Mouse (Mus musculus): ENCODE results near the gene Hdac9.
A peak's percentile ranks its signal among the peaks of the same experiment; 100 is the strongest.

The Hdac9 gene

GRCm38 (mm10) chr12:34916995-34917394 lies at the start of gene Hdac9:
Hdac9 (minus strand) TSS chr12:34917095.
- DNase-seq, result no peak

GRCm38 (mm10) chr12:34949066-34949706 lies 32.3 kb upstream of the Hdac9 start:
- no peak for DNase-seq

GRCm38 (mm10) chr12:34937918-34938317 lies 21.0 kb upstream of the Hdac9 start:
- no peak for DNase-seq

- DNase-seq, result no peak
These were observed 8.9 kb downstream of the Hdac9 start for GRCm38 (mm10) chr12:34908008-34908407.

- DNase-seq, result peak; percentile 59 to 61
These were observed 9.4 kb downstream of the Hdac9 start for GRCm38 (mm10) chr12:34907506-34907850.

- peak; percentile 64 to 77 for DNase-seq
These were observed 10.0 kb downstream of the Hdac9 start for GRCm38 (mm10) chr12:34906704-34907505.

GRCm38 (mm10) chr12:34906376-34906703 lies 10.6 kb downstream of the Hdac9 start:
- DNase-seq, result no peak

- no peak for DNase-seq
These were observed 16.7 kb downstream of the Hdac9 start for GRCm38 (mm10) chr12:34900241-34900640.

GRCm38 (mm10) chr12:34894867-34895266 lies 22.0 kb downstream of the Hdac9 start:
- DNase-seq, result no peak

GRCm38 (mm10) chr12:34888694-34889093 lies 28.2 kb downstream of the Hdac9 start:
- DNase-seq, result no peak

GRCm38 (mm10) chr12:34874926-34875325 lies 42.0 kb downstream of the Hdac9 start:
- no peak for DNase-seq

GRCm38 (mm10) chr12:34871028-34871427 lies 45.9 kb downstream of the Hdac9 start:
- no peak for DNase-seq

GRCm38 (mm10) chr12:34841196-34841595 lies 75.7 kb downstream of the Hdac9 start:
- DNase-seq, result no peak

GRCm38 (mm10) chr12:34837318-34837717 lies 79.6 kb downstream of the Hdac9 start:
- no peak for DNase-seq

- no peak for DNase-seq
These were observed 80.0 kb downstream of the Hdac9 start for GRCm38 (mm10) chr12:34836864-34837263.

- no peak for DNase-seq
These were observed 80.8 kb downstream of the Hdac9 start for GRCm38 (mm10) chr12:34836085-34836484.

GRCm38 (mm10) chr12:34835493-34835892 lies 81.4 kb downstream of the Hdac9 start:
- no peak for DNase-seq

GRCm38 (mm10) chr12:34828684-34829083 lies 88.2 kb downstream of the Hdac9 start:
- no peak for DNase-seq

GRCm38 (mm10) chr12:34826931-34827330 lies 90.0 kb downstream of the Hdac9 start:
- DNase-seq, result no peak

- DNase-seq, result no peak
These were observed 96.7 kb downstream of the Hdac9 start for GRCm38 (mm10) chr12:34820229-34820628.

GRCm38 (mm10) chr12:34811673-34812613 lies 105.0 kb downstream of the Hdac9 start:
- DNase-seq, result no peak

GRCm38 (mm10) chr12:34810221-34810620 lies 106.7 kb downstream of the Hdac9 start:
- no peak for DNase-seq

GRCm38 (mm10) chr12:34808180-34808579 lies 108.7 kb downstream of the Hdac9 start:
- no peak for DNase-seq

Measured in cerebellum, adult 18-20 months (tissue).